Mouse (Mus musculus) G1E (cell line): ENCODE measurements around the gene Nubpl.

ENCODE experiments used
- CTCF ChIP-seq: IDR thresholded peaks from 2 replicates; pipeline ENCODE4 v1.5.1; 2012; ENCODE audit warnings: low read depth, low read length, inconsistent platforms, mixed read lengths
- GATA1 ChIP-seq: IDR thresholded peaks from 2 replicates; pipeline ENCODE4 v1.6.1; 2012; ENCODE audit warnings: borderline replicate concordance, low read length, inconsistent platforms, mixed read lengths
- TAL1 ChIP-seq: conservative IDR thresholded peaks from 2 replicates; pipeline ENCODE4 v1.6.1; 2012; ENCODE audit warnings: low read depth, low read length, inconsistent platforms, mixed read lengths

- TF ChIP-seq CTCF (no peak), GATA1 (no peak), TAL1 (no peak)
Measured at GRCm38 (mm10) chr12:52126407-52126806, 28.9 kb downstream of the Nubpl start.
